Mouse (Mus musculus) left cerebral cortex, postnatal 10 days (tissue): ENCODE results near the gene Proz. TPM values are rescaled to one million over a fixed set of nuclear protein-coding genes. Genes with fewer than 3 reads are reported as not detected.
A peak's percentile ranks its signal among the peaks of the same experiment; 100 is the strongest.

Source experiments
- DNase-seq, 2 experiments: peaks; one replicate each; pipeline ENCODE4 v3.0.0; 2021 to 2022; ENCODE audit warnings: low spot score in 2 of 2, mixed read lengths in 1 of 2; ENCODE audit errors: extremely low spot score in 1 of 2
- intact Hi-C: fragments of 180-260 bp; cut with DNase I; formaldehyde crosslinking; loops from one replicate; pipeline ENCODE4 v1.15.1; 2025
- total RNA-seq, 2 experiments: library from RNA; stranded (reverse); gene quantifications; 2 replicates each; pipeline ENCODE4 v1.2.3; 2021

Proz gene
- total RNA-seq, 2 experiments from 2014 or later = not detected

GRCm38 (mm10) chr8:13105087-13105881 is 44.6 kb downstream of the Proz start, which contains the start of the genes Pcid2 and Cul4a:
Gene Pcid2 (minus strand): TSS chr8:13105459.
Gene Cul4a (plus strand): TSS chr8:13105621.
- intact Hi-C loops = no loop called here
- DNase-seq = peak; percentile 94 to 98

GRCm38 (mm10) chr8:13105908-13106551 is 45.3 kb downstream of the Proz start:
- peak; percentile 9 to 81 for DNase-seq
- intact Hi-C loops = no loop called here

GRCm38 (mm10) chr8:13107990-13108638 is 47.4 kb downstream of the Proz start:
- no peak for DNase-seq
- intact Hi-C loops = no loop called here

GRCm38 (mm10) chr8:13108967-13109366 is 48.3 kb downstream of the Proz start:
- intact Hi-C loops = no loop called here

GRCm38 (mm10) chr8:13109416-13109960 is 48.8 kb downstream of the Proz start:
- DNase-seq = no peak
- intact Hi-C loops = no loop called here

More at GRCm38 (mm10) chr8:13108967-13109366, 48.3 kb downstream of the Proz start:
- no peak for DNase-seq

GRCm38 (mm10) chr8:13111917-13112316 is 51.2 kb downstream of the Proz start:
- no peak for DNase-seq
- intact Hi-C loops = no loop called here

- intact Hi-C loops = no loop called here
- no peak for DNase-seq
These were observed 52.5 kb downstream of the Proz start for GRCm38 (mm10) chr8:13113232-13113631.

GRCm38 (mm10) chr8:13117096-13117495 is 56.4 kb downstream of the Proz start:
- intact Hi-C loops = no loop called here
- DNase-seq = no peak

GRCm38 (mm10) chr8:13118516-13118915 is 57.8 kb downstream of the Proz start:
- intact Hi-C loops = no loop called here

GRCm38 (mm10) chr8:13120882-13121665 is 60.4 kb downstream of the Proz start:
- no peak for DNase-seq
- intact Hi-C loops = no loop called here

More at GRCm38 (mm10) chr8:13118516-13118915, 57.8 kb downstream of the Proz start:
- no peak for DNase-seq

- DNase-seq = no peak
- intact Hi-C loops = no loop called here
These were observed 62.2 kb downstream of the Proz start for GRCm38 (mm10) chr8:13122887-13123421.

GRCm38 (mm10) chr8:13124897-13125296 is 64.2 kb downstream of the Proz start:
- intact Hi-C loops = no loop called here
- DNase-seq = no peak

Other genes starting within 250 kb of the Proz start
- 100 to 1,000 TPM; 280 to 298 TPM for gene Mcf2l, start 187.1 kb upstream of the Proz start, total RNA-seq
- gene F7, start 34.9 kb upstream of the Proz start, total RNA-seq = not detected
- gene F10, start 23.6 kb upstream of the Proz start, total RNA-seq = under 1 TPM in 1 of 2 experiments, not detected in 1; 0.24 TPM
- 10 to 100 TPM; 29.3 to 29.4 TPM for gene Pcid2, start 44.5 kb downstream of the Proz start, total RNA-seq
- gene Cul4a, start 44.7 kb downstream of the Proz start, total RNA-seq = 10 to 100 TPM; 59.8 to 62.4 TPM
- gene Lamp1, start 98.2 kb downstream of the Proz start, total RNA-seq = 100 to 1,000 TPM; 300 to 304 TPM
- gene Grtp1, start 139.7 kb downstream of the Proz start, total RNA-seq = 1 to 10 TPM; 4.9 to 6.4 TPM
- gene Adprhl1, start 193.2 kb downstream of the Proz start, total RNA-seq = 1 to 10 TPM; 1.3 to 1.9 TPM
- 10 to 100 TPM; 24.7 to 26.9 TPM for gene Dcun1d2, start 227.2 kb downstream of the Proz start, total RNA-seq
- 10 to 100 TPM; 43.2 to 45.2 TPM for gene Tmco3, start 227.3 kb downstream of the Proz start, total RNA-seq